Mouse (Mus musculus) lung, embryonic 14.5 days (tissue): ENCODE measurements around the gene Zfp874b. TPM values are rescaled to one million over a fixed set of nuclear protein-coding genes. Genes with fewer than 3 reads are reported as not detected.
A peak's percentile ranks its signal among the peaks of the same experiment; 100 is the strongest.
"Not testable (repeated sequence)": the region's sequence is repeated elsewhere in the genome, so short reads cannot be mapped to it uniquely, and the experiment has no call there.

Experiments
- ATAC-seq: fragments of 200-750 bp; cut with Nextera tagmentation; 2 replicates; pipeline ENCODE4 v1.8.0; 2017; ENCODE audit warnings: mild to moderate bottlenecking, moderate TSS enrichment, moderate library complexity; ENCODE audit not compliant: insufficient read depth
- DNase-seq: peaks from one replicate; pipeline ENCODE4 v3.0.0-alpha.2; 2015
- H3K27ac ChIP-seq: fragments of 300-500 bp; sonication (generic); 2 replicates; pipeline ENCODE4 v1.5.1; 2014; ENCODE audit warnings: low read depth, mild to moderate bottlenecking, moderate library complexity
- H3K27me3 ChIP-seq: fragments of 300-500 bp; sonication (generic); 2 replicates; pipeline ENCODE4 v1.6.1; 2014; ENCODE audit warnings: low read length, control low read depth; ENCODE audit not compliant: insufficient read depth
- H3K36me3 ChIP-seq: fragments of 300-500 bp; sonication (generic); 2 replicates; pipeline ENCODE4 v1.6.1; 2014; ENCODE audit warnings: control low read depth; ENCODE audit not compliant: insufficient read depth
- H3K4me1 ChIP-seq: fragments of 300-500 bp; sonication (generic); 2 replicates; pipeline ENCODE4 v1.6.1; 2014; ENCODE audit warnings: antibody characterized with exemption, control low read depth; ENCODE audit not compliant: insufficient read depth
- H3K4me2 ChIP-seq: fragments of 300-500 bp; sonication (generic); 2 replicates; pipeline ENCODE4 v1.6.1; 2014; ENCODE audit warnings: mild to moderate bottlenecking
- H3K4me3 ChIP-seq: fragments of 300-500 bp; sonication (generic); 2 replicates; pipeline ENCODE4 v1.5.1; 2014; ENCODE audit warnings: low read depth, low read length
- H3K9ac ChIP-seq: fragments of 300-500 bp; sonication (generic); 2 replicates; pipeline ENCODE4 v1.6.1; 2014
- H3K9me3 ChIP-seq: fragments of 300-500 bp; sonication (generic); 2 replicates; pipeline ENCODE4 v1.6.1; 2016; ENCODE audit warnings: low read depth, low read length, control low read depth
- CTCF ChIP-seq: IDR thresholded peaks from 2 replicates; pipeline ENCODE4 v1.5.1; 2016; ENCODE audit warnings: antibody characterized with exemption, low read depth
- WGBS: fragments of 180-500 bp; shearing (Covaris S2); extraction: QIAGEN DNeasy Blood & Tissue Kit; methylation state at CpG from one replicate; pipeline ENCODE4 v1.1.7; 2014; 5-methylcytosine and 5-hydroxymethylcytosine counted together
- polyA plus RNA-seq: library from polyadenylated mRNA; unstranded; fragments of >200 nt; fragmentation: Nextera tagmentation; extraction: Ambion mirVana; gene quantifications from 2 replicates; pipeline ENCODE4 v1.2.1, GENCODE M21; 2014

The Zfp874b gene
- polyA plus RNA-seq, 1 experiment from 2014 or later: 2.4 TPM

DNA sequence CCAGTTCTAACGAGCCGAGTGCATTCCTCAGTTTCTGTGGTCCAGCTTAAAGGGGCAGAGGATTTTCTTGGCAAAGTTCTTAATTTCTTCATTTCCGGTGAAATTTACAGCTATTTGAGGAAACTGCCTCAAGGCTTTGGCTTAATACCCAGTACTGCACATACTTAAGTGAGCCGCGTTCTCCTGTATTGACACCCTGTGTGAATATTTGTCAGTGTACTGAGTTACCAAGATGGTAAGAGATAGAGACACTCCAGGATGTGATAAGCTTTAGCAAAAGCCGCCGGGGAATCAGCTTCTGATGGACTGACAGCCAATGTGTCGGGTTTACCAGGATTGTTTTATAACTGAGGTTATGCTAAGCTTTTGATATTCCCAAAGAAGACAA, 360 bp upstream of the Zfp874b start:
- H3K27ac ChIP-seq: no peak overlapping the region; the same call in 1 of the 2 replicates

DNA sequence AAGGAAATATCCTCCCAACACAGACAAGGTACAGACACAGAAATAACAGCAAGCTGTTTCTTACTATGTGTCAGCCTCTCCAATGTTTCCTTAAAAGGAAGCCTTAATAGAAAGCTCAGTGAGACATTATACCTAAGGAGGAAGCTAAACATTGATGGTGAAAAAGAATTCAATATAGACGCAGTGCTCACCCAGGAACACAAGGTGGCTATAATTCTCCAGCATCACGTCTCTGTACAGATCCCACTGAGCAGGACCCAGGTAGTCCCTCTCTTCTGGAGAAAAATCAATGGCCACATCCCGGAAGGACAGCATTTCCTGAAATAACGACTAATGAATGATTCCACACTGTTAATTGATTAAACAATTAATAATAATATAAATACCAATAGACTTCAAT, 2.5 kb downstream of the Zfp874b start:
- ATAC-seq (no peak), DNase-seq (no peak)
- 60% methylated on average over 4 of the region's 4 CpGs for WGBS
- TF ChIP-seq CTCF: no peak
- Histone ChIP-seq H3K9me3 (no peaks in the 10 kb centered on the region), H3K4me1 (0 out of 2 replicates have a peak, but pooled peaks cover 4% of the 10 kb centered on the region), H3K36me3 (no peaks in the 10 kb centered on the region), H3K27ac (no peak overlapping the region), H3K27me3 (no peaks in the 10 kb centered on the region), H3K4me2 (no peak overlapping the region), H3K4me3 (no peak overlapping the region), H3K9ac (no peak overlapping the region)

More for the DNA sequence above, 360 bp upstream of the Zfp874b start:
- DNase-seq: no peak
- TF ChIP-seq CTCF: no peak
- ATAC-seq: peak; percentile 64
- H3K9ac ChIP-seq: peak overlapping the region; percentile 65
- H3K4me2 ChIP-seq: peak overlapping the region; percentile 67
- WGBS: 37% methylated on average over 8 of the region's 8 CpGs
- peak overlapping the region; percentile 56 for H3K4me3 ChIP-seq
- H3K9me3 ChIP-seq: no peaks in the 10 kb centered on the region
- no peaks in the 10 kb centered on the region for H3K36me3 ChIP-seq
- 0 out of 2 replicates have a peak, but pooled peaks cover 4% of the 10 kb centered on the region for H3K4me1 ChIP-seq
- no peaks in the 10 kb centered on the region for H3K27me3 ChIP-seq

DNA sequence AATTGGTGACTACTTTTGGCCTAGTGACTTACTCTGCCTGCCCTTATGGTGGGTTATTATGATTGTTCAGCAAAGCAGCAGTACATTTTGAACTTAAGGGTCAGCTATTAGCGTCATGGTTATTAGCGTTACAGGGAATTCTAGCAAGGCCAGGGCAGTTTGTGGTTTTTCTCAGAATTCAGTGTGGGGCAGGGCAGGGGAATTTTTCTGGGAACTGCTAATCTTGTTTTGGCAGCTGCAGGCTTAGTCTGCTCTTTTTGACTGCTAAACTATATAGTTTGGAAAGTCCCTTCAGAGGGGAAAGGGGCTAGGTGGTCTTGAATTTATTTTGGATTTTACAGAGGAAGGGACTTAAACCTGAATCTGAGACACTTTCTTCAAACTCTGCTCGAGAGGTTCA, 14.8 kb downstream of the Zfp874b start:
- H3K36me3 ChIP-seq: peaks cover 11% of the 10 kb centered on the region
- no peak overlapping the region for H3K27ac ChIP-seq
- TF ChIP-seq CTCF: no peak
- no peak for ATAC-seq
- no peaks in the 10 kb centered on the region for H3K4me1 ChIP-seq
- H3K4me3 ChIP-seq: no peak overlapping the region
- no peaks in the 10 kb centered on the region for H3K27me3 ChIP-seq
- no peak overlapping the region for H3K9ac ChIP-seq
- no peaks in the 10 kb centered on the region; the same call in 1 of the 2 replicates for H3K9me3 ChIP-seq
- no peak for DNase-seq
- 93% methylated on average over 3 of the region's 3 CpGs for WGBS
- H3K4me2 ChIP-seq: no peak overlapping the region

DNA sequence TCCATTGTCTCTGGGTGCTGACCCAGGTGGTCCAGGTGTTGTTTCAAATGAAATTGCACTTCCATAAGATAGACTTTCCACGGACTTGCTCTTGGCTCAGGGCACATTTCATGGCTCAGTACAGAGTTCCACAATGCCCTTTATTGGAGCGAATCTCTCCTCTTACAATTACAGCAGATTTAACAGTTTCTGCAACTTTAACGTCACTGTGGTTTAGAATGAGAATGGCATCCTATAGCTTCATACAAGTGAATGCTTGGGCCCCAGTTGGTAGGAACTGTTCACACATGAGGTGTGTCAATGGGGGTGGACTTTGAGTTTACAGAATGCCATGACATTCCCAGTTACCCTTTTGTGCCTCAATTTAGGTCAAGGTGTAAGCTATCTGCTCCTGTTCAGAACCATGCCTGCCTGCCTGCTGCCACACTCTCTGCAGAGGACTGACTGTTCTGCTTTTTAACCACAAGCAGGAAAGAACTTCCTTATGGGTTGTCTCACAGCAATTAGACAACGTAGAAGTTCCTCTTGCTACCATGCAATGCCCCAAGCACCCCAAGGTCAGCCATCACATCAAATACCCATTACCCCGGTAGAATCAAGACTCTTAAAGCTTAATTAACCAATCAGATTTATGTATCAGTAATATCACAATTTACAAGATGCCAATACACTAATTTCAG, 20.4 kb downstream of the Zfp874b start:
- 86% methylated on average over 2 of the region's 5 CpGs for WGBS
- H3K4me3 ChIP-seq, H3K4me1 ChIP-seq, H3K36me3 ChIP-seq, H3K9ac ChIP-seq, H3K27me3 ChIP-seq, H3K27ac ChIP-seq, H3K4me2 ChIP-seq, ATAC-seq, H3K9me3 ChIP-seq, DNase-seq: not testable (repeated sequence)

DNA sequence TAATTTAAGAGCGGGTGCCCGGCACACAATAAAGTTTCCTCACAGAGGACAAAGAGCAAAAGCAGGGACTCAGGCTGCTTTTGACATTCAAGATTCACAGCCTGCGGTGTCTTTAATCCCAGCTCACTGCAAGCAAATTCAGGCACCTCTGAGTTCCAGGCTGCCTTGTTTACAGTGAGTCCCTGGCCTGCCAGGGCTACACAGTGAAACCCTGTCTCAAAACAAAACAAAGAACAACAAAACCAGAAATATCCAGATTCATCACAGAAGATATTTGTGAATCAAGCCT, 32.1 kb downstream of the Zfp874b start:
- DNase-seq: no peak
- Histone ChIP-seq H3K4me3 (peak overlapping the region; percentile 55), H3K9ac (peak overlapping the region; percentile 51), H3K9me3 (no peaks in the 10 kb centered on the region), H3K4me2 (peak overlapping the region; percentile 59), H3K36me3 (peaks cover 7% of the 10 kb centered on the region; the same call in 1 of the 2 replicates), H3K4me1 (no peaks in the 10 kb centered on the region), H3K27ac (0 out of 2 replicates have a peak overlapping the region, but pooled peaks have one; percentile 4), H3K27me3 (no peaks in the 10 kb centered on the region)
- WGBS: 6% methylated on average over 3 of the region's 3 CpGs
- ATAC-seq: 0 out of 2 replicates have a peak, but pooled peaks have one; percentile 22
- TF ChIP-seq CTCF: no peak

DNA sequence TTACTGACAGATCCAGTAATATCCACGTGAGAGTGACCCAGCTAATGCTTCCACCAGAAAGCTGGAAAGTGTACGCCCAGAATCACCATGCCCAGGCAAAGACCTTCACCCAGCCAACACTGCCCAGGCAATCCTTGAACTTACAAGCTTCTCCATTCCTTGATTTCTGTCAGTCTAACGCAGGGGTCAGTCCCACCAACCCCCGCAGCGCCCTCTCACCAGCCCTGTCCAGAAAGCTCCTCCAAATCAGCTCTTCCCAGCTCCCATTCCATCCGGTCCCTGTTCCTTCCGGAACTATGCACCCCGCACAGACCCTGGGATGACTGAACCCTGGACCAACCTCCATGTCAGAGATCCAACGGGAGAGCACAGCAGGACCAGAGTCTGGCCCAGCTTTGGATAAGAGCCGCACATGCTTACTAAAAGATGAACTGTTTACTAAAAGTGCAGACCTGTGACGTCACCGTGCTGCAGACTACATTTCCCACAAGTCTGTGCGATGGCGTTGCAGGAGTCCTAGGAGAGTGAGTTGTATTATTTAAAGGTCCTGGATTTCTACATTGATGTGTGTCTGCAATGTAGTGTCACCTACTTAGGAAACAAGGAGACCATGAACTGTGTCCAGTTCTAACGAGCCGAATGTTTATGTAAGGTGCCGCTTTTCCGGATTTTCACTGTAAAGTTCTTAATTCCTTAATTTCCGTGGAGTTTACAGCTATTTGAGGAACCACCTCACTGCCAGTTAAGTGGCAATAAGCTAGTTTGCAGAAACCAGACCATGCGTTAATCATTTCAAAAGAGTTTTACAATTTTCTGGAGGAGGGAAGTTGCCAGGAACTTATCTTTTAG, 32.7 kb downstream of the Zfp874b start, which contains the start of gene Zfp874a:
TSS of gene Zfp874a (minus strand) at position 453 of the 849 bp plus-strand sequence.
- WGBS: 1% methylated on average over 20 of the region's 20 CpGs
- ATAC-seq: peak; percentile 98

DNA sequence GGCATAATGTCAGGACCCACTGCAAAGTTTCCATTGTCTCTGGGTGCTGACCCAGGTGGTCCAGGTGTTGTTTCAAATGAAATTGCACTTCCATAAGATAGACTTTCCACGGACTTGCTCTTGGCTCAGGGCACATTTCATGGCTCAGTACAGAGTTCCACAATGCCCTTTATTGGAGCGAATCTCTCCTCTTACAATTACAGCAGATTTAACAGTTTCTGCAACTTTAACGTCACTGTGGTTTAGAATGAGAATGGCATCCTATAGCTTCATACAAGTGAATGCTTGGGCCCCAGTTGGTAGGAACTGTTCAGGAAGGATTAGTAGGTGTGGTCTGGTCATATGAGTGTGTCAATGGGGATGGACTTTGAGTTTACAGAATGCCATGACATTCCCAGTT, 47.0 kb downstream of the Zfp874b start:
- not testable (repeated sequence) for H3K4me1 ChIP-seq, H3K9ac ChIP-seq, H3K27me3 ChIP-seq, H3K27ac ChIP-seq, H3K4me2 ChIP-seq, H3K36me3 ChIP-seq, DNase-seq, ATAC-seq, H3K4me3 ChIP-seq, H3K9me3 ChIP-seq
- 100% methylated on average over 1 of the region's 3 CpGs for whole genome bisulfite sequencing

More for the DNA sequence above, 32.7 kb downstream of the Zfp874b start, which contains the start of gene Zfp874a:
- peak within 1 kb of the TSS; percentile 51 for H3K9ac ChIP-seq
- TF ChIP-seq CTCF: no peak
- H3K36me3 ChIP-seq: peaks cover 13% of the 10 kb centered on the region; the same call in 1 of the 2 replicates
- H3K27me3 ChIP-seq: no peaks in the 10 kb centered on the region
- DNase-seq: peak; percentile 96
- no peaks in the 10 kb centered on the region for H3K4me1 ChIP-seq
- peak within 1 kb of the TSS; percentile 55 for H3K4me3 ChIP-seq
- peak within 1 kb of the TSS; percentile 59 for H3K4me2 ChIP-seq
- 0 out of 2 replicates have a peak within 1 kb of the TSS, but pooled peaks have one; percentile 4 for H3K27ac ChIP-seq
- H3K9me3 ChIP-seq: no peaks in the 10 kb centered on the region
